Mouse (Mus musculus) heart, postnatal 0 days (tissue): Measurements from ENCODE around the gene Efl1.

Experiments used
- CTCF ChIP-seq: IDR thresholded peaks from 2 replicates; pipeline ENCODE4 v1.5.1; 2016; ENCODE audit warnings: antibody characterized with exemption, control low read depth, low read depth
- EP300 ChIP-seq: IDR thresholded peaks from 2 replicates; pipeline ENCODE4 v1.6.1; 2016; ENCODE audit warnings: antibody characterized with exemption, low read depth

- TF ChIP-seq CTCF (no peak), EP300 (no peak)
Measured at GRCm38 (mm10) chr7:82822528-82822927, 174.1 kb downstream of the Efl1 start.
